Comparison of ENCODE assay signal across 19 mouse cellular contexts in the genomic region with DNA sequence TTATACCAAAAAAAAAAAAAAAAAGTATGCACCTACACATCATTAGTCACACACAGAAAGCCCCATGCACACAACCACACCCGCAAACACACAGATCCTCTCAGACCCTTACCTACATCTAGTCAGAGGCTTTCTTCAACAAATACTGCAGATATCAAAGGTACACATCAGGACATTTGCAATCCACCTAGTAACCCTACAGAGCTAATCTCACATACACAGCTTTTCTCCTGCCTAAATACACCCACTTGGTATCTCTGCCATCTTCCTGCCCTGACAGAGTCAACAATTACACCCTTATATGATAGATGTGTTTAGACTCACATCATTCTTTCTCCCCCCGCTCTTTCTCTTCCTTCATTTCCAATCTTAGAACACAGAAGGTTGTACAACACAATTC. TPM values are rescaled to one million over a fixed set of nuclear protein-coding genes. Genes with fewer than 3 reads are reported as not detected.
DNase-seq lines count a peak whose midpoint lies in the region; ATAC-seq and TF ChIP-seq lines count a peak whose summit lies in the region.
"Had no signal": no experiment of that assay in that cellular context is flagged by ENCODE, and none has a peak within 500 bp of the region (broad histone marks: within the 10 kb centered on the region; RNA-seq: fewer than 3 reads in every experiment).

No protein-coding gene starts in this region.

- peak overlapping the region; percentile 96 for H3K4me2 ChIP-seq in liver, embryonic 15.5 days

- no peak for TF ChIP-seq RAD21 in MEL (IDR thresholded peaks at IDR 0.05; ENCODE audit: low read depth, low read length)

- TF ChIP-seq EP300 in MEL (IDR thresholded peaks at IDR 0.05; ENCODE audit: low read depth in 1 of 2, low read length in 2 of 2): peak; percentile 43 to 52; a peak in 2 of 4 replicates

- no peak for TF ChIP-seq POLR2A in MEL (IDR thresholded peaks at IDR 0.05; ENCODE audit: control insufficient read depth in 1 of 2, insufficient read depth in 1 of 2, low read depth in 1 of 2, low read length in 2 of 2, poor library complexity in 1 of 2)

- H3K9me3 ChIP-seq in MEL (replicated peaks; ENCODE audit: insufficient read depth, low read length): no peaks in the 10 kb centered on the region
- no peaks in the 10 kb centered on the region for H3K9me3 ChIP-seq in liver, embryonic 15.5 days (replicated peaks)
- H3K9me3 ChIP-seq: embryonic facial prominence, embryonic 13.5 days; forebrain, embryonic 12.5 days; heart, embryonic 13.5 days; hindbrain, embryonic 12.5 days had no signal

- ATAC-seq in liver, embryonic 15.5 days (ENCODE audit: insufficient read depth): peak; percentile 56; the same call in 1 of the 2 replicates
- peak; percentile 36; the same call in 1 of the 2 replicates for ATAC-seq in megakaryocyte-erythroid progenitor cell, adult 5-6 weeks (replicated peaks; ENCODE audit: low FRiP score, low TSS enrichment, poor library complexity, severe bottlenecking)

- 34% methylated on average over 2 of the region's 2 CpGs for WGBS in liver, embryonic 15.5 days (ENCODE audit: insufficient replicate concordance)

- H3K4me1 ChIP-seq in MEL (ENCODE audit: control insufficient read depth in 1 of 2, insufficient read depth in 2 of 2, low read length in 2 of 2): peaks cover 6% of the 10 kb centered on the region in 2 experiments; a peak in 3 of 4 replicates
- peaks cover 26% of the 10 kb centered on the region for H3K4me1 ChIP-seq in liver, embryonic 15.5 days (replicated peaks)

- H3K9ac ChIP-seq in MEL (ENCODE audit: control insufficient read depth, low read depth, low read length, poor library complexity, severe bottlenecking): no peak overlapping the region
- no peak overlapping the region for H3K9ac ChIP-seq in liver, embryonic 15.5 days

- TF ChIP-seq CTCF in MEL (IDR thresholded peaks at IDR 0.05 in 2 of 3, conservative IDR thresholded peaks at IDR 0.05 in 1 of 3; ENCODE audit: control insufficient read depth in 1 of 3, insufficient read depth in 1 of 3, low read depth in 2 of 3, low read length in 3 of 3, poor library complexity in 1 of 3, severe bottlenecking in 1 of 3): no peak

- H3K79me2 ChIP-seq in MEL (ENCODE audit: control insufficient read depth, insufficient read depth, low read length, poor library complexity): no peaks in the 10 kb centered on the region

- peaks cover 0 to 6% of the 10 kb centered on the region in 2 experiments; a peak in 2 of 4 replicates for H3K36me3 ChIP-seq in MEL (ENCODE audit: control insufficient read depth in 1 of 2, insufficient read depth in 2 of 2, low read length in 2 of 2)
- H3K36me3 ChIP-seq in liver, embryonic 15.5 days (replicated peaks): no peaks in the 10 kb centered on the region
- H3K36me3 ChIP-seq: embryonic facial prominence, embryonic 13.5 days; forebrain, embryonic 12.5 days; heart, embryonic 13.5 days; hindbrain, embryonic 12.5 days had no signal

- DNase-seq in MEL (ENCODE audit: low read depth, low spot score): peak; percentile 43
- peak; percentile 37 for DNase-seq in c-Kit-positive CD71-positive TER-119-positive erythroid progenitor cells, embryonic 14.5 days (ENCODE audit: low spot score)
- DNase-seq in right cerebral cortex, postnatal 25 days: no peak
- DNase-seq in spleen, postnatal 36 days (ENCODE audit: low spot score in 2 of 2): no peak
- DNase-seq: adrenal gland, adult 8-10 months; adrenal gland, postnatal 36 days; cerebellum, adult 11-12 months; cerebellum, adult 9-10 months; cerebellum, postnatal 36 days; gastrocnemius, postnatal 25 days; heart, adult 11 months; heart, postnatal 4 days had no signal

- no peaks in the 10 kb centered on the region; a peak in 1 of 4 replicates for H3K27me3 ChIP-seq in MEL (ENCODE audit: control insufficient read depth in 1 of 2, insufficient read depth in 2 of 2, low read length in 2 of 2)
- peaks cover 15% of the 10 kb centered on the region for H3K27me3 ChIP-seq in liver, embryonic 15.5 days
- H3K27me3 ChIP-seq: forebrain, embryonic 12.5 days; hindbrain, embryonic 12.5 days had no signal

- no peak overlapping the region for H3K4me3 ChIP-seq in MEL (ENCODE audit: control insufficient read depth in 1 of 2, insufficient read depth in 1 of 2, low read depth in 2 of 2, low read length in 2 of 2)
- no peak overlapping the region for H3K4me3 ChIP-seq in liver, embryonic 15.5 days (replicated peaks)

- H3K27ac ChIP-seq in MEL (ENCODE audit: control insufficient read depth, low read depth, low read length): no peak overlapping the region
- H3K27ac ChIP-seq in liver, embryonic 15.5 days (replicated peaks): no peak overlapping the region
- H3K27ac ChIP-seq: embryonic facial prominence, embryonic 13.5 days; forebrain, embryonic 12.5 days; heart, embryonic 13.5 days had no signal

TF ChIP-seq in MEL, 35 proteins besides CTCF, POLR2A, EP300 and RAD21:
- TF ChIP-seq TAL1 (IDR thresholded peaks at IDR 0.05; ENCODE audit: low read length) (peak; percentile 39; the same call in 1 of the 2 replicates), GATA1 (IDR thresholded peaks at IDR 0.05; ENCODE audit: low read depth, low read length) (peak; percentile 41), ZKSCAN1 (IDR thresholded peaks at IDR 0.05; ENCODE audit: low read depth, low read length) (no peak), MAZ (IDR thresholded peaks at IDR 0.05; ENCODE audit: low read depth, low read length) (no peak), ZNF384 (IDR thresholded peaks at IDR 0.05; ENCODE audit: low read depth, low read length) (peak; percentile 42; the same call in 1 of the 2 replicates), POLR2AphosphoS5 (IDR thresholded peaks at IDR 0.05; ENCODE audit: borderline replicate concordance, low read depth, low read length) (no peak), MYB (IDR thresholded peaks at IDR 0.05; ENCODE audit: low read depth, low read length) (no peak), TCF12 (IDR thresholded peaks at IDR 0.05; ENCODE audit: low read depth, low read length) (peak; percentile 49; the same call in 1 of the 2 replicates)

RNA-seq across cellular contexts. Expression of a gene that starts 0.6 kb away (rescaled TPM):
- total RNA-seq in MEL (2012; rRNA removed): 0.36 and 0.62 TPM in 2 replicates
- polyA plus RNA-seq in MEL (2012; ENCODE audit: insufficient read depth in 1 of 2, insufficient read length in 2 of 2, low read depth in 1 of 2, low replicate concordance in 2 of 2, missing spikeins in 1 of 2): 1 to 10 TPM in 1 of 2 experiments, not detected in 1; 5.1 TPM
- polyA plus RNA-seq in liver, embryonic 15.5 days (2015; fragmentation: Nextera tagmentation; extraction: Ambion mirVana): 1.7 and 1.9 TPM in 2 replicates
- 1.6 and 3.8 TPM in 2 replicates for total RNA-seq in megakaryocyte-erythroid progenitor cell, adult 5-6 weeks (2014; fragmentation: Nextera tagmentation)
- 0.42 and 0.52 TPM in 2 replicates for total RNA-seq in megakaryocyte-erythroid progenitor cell, adult 5-6 weeks (2017)

RNA-seq across cellular contexts. Expression of a gene that starts 18.7 kb away (rescaled TPM):
- 0.56 and 1.2 TPM in 2 replicates for total RNA-seq in MEL (2012; rRNA removed)
- polyA plus RNA-seq in MEL (2012; ENCODE audit: insufficient read depth in 1 of 2, insufficient read length in 2 of 2, low read depth in 1 of 2, low replicate concordance in 2 of 2, missing spikeins in 1 of 2): under 1 TPM in 1 of 2 experiments, not detected in 1; 0.53 TPM
- 4.3 and 4.4 TPM in 2 replicates for polyA plus RNA-seq in liver, embryonic 15.5 days (2015; fragmentation: Nextera tagmentation; extraction: Ambion mirVana)
- total RNA-seq in megakaryocyte-erythroid progenitor cell, adult 5-6 weeks (2014; fragmentation: Nextera tagmentation): not detected in 2 replicates
- total RNA-seq in megakaryocyte-erythroid progenitor cell, adult 5-6 weeks (2017): 0.61 and 1.0 TPM in 2 replicates
- total RNA-seq: adrenal gland, adult 8-10 months; gastrocnemius, postnatal 25 days had no signal

RNA-seq across cellular contexts. Expression of a gene that starts 34.7 kb away (rescaled TPM):
- 60.6 and 68.1 TPM in 2 replicates for total RNA-seq in MEL (2012; rRNA removed)
- 10 to 100 TPM; 54.8 to 90.4 TPM for polyA plus RNA-seq in MEL (2012; ENCODE audit: insufficient read depth in 1 of 2, insufficient read length in 2 of 2, low read depth in 1 of 2, low replicate concordance in 2 of 2, missing spikeins in 1 of 2)
- polyA plus RNA-seq in liver, embryonic 15.5 days (2015; fragmentation: Nextera tagmentation; extraction: Ambion mirVana): 27.3 and 31.0 TPM in 2 replicates
- total RNA-seq in megakaryocyte-erythroid progenitor cell, adult 5-6 weeks (2014; fragmentation: Nextera tagmentation): 45.6 and 55.5 TPM in 2 replicates
- 44.9 and 53.9 TPM in 2 replicates for total RNA-seq in megakaryocyte-erythroid progenitor cell, adult 5-6 weeks (2017)

RNA-seq across cellular contexts. Expression of a gene that starts 34.9 kb away (rescaled TPM):
- total RNA-seq in MEL (2012; rRNA removed): 52.8 and 58.7 TPM in 2 replicates
- polyA plus RNA-seq in MEL (2012; ENCODE audit: insufficient read depth in 1 of 2, insufficient read length in 2 of 2, low read depth in 1 of 2, low replicate concordance in 2 of 2, missing spikeins in 1 of 2): 10 to 100 TPM in 1 of 2 experiments, not detected in 1; 64.2 TPM
- polyA plus RNA-seq in liver, embryonic 15.5 days (2015; fragmentation: Nextera tagmentation; extraction: Ambion mirVana): 49.8 and 72.1 TPM in 2 replicates
- total RNA-seq in megakaryocyte-erythroid progenitor cell, adult 5-6 weeks (2014; fragmentation: Nextera tagmentation): 59.9 and 94.7 TPM in 2 replicates
- total RNA-seq in megakaryocyte-erythroid progenitor cell, adult 5-6 weeks (2017): 152 and 217 TPM in 2 replicates

RNA-seq across cellular contexts. Expression of a gene that starts 38.9 kb away (rescaled TPM):
- 0.29 and 0.54 TPM in 2 replicates for total RNA-seq in MEL (2012; rRNA removed)
- under 1 TPM in 1 of 2 experiments, not detected in 1; 0.35 TPM for polyA plus RNA-seq in MEL (2012; ENCODE audit: insufficient read depth in 1 of 2, insufficient read length in 2 of 2, low read depth in 1 of 2, low replicate concordance in 2 of 2, missing spikeins in 1 of 2)
- 0.09 and 0.22 TPM in 2 replicates for polyA plus RNA-seq in liver, embryonic 15.5 days (2015; fragmentation: Nextera tagmentation; extraction: Ambion mirVana)
- not detected in 2 replicates for total RNA-seq in megakaryocyte-erythroid progenitor cell, adult 5-6 weeks (2014; fragmentation: Nextera tagmentation)
- not detected in 2 replicates for total RNA-seq in megakaryocyte-erythroid progenitor cell, adult 5-6 weeks (2017)
- total RNA-seq: adrenal gland, adult 8-10 months; adrenal gland, postnatal 36 days; heart, postnatal 4 days had no signal
- polyA plus RNA-seq: heart, embryonic 13.5 days; heart, postnatal 0 days had no signal

Comparison
In these comparisons a context has a peak if more than half of its experiments do, and no peak if none do; other contexts are left out.
1. DNase-seq: peak in MEL (single experiment) and c-Kit-positive CD71-positive TER-119-positive erythroid progenitor cells, embryonic 14.5 days (single experiment); none in right cerebral cortex, postnatal 25 days (single experiment) and spleen, postnatal 36 days (0 of 2).